Mouse (Mus musculus) R1 (cell line): ENCODE measurements around the gene Supt4a.
A peak's percentile ranks its signal among the peaks of the same experiment; 100 is the strongest.

Source experiments
- DNase-seq: peaks from one replicate; pipeline ENCODE4 v3.0.0-alpha.2; 2018; ENCODE audit warnings: low read depth, low spot score

The Supt4a gene

GRCm38 (mm10) chr11:87725515-87725914, 11.8 kb upstream of the Supt4a start:
- no peak for DNase-seq

GRCm38 (mm10) chr11:87725964-87726562, 11.3 kb upstream of the Supt4a start:
- DNase-seq = no peak

- DNase-seq = no peak
Measured at GRCm38 (mm10) chr11:87727021-87727420, 10.3 kb upstream of the Supt4a start.

- DNase-seq = no peak
Measured at GRCm38 (mm10) chr11:87727471-87727870, 9.9 kb upstream of the Supt4a start.

- no peak for DNase-seq
Measured at GRCm38 (mm10) chr11:87728850-87729592, 8.3 kb upstream of the Supt4a start.

GRCm38 (mm10) chr11:87729593-87730185, 7.7 kb upstream of the Supt4a start:
- no peak for DNase-seq

GRCm38 (mm10) chr11:87730652-87731310, 6.6 kb upstream of the Supt4a start:
- peak; percentile 56 for DNase-seq

GRCm38 (mm10) chr11:87734346-87734745, 3.0 kb upstream of the Supt4a start:
- no peak for DNase-seq

- DNase-seq = no peak
Measured at GRCm38 (mm10) chr11:87735691-87736090, 1.7 kb upstream of the Supt4a start.

- DNase-seq = peak; percentile 89
Measured at GRCm38 (mm10) chr11:87736647-87737134, 661 bp upstream of the Supt4a start.

GRCm38 (mm10) chr11:87743691-87744090, 6.3 kb downstream of the Supt4a start:
- no peak for DNase-seq

- no peak for DNase-seq
Measured at GRCm38 (mm10) chr11:87744964-87745363, 7.6 kb downstream of the Supt4a start.

- DNase-seq = no peak
Measured at GRCm38 (mm10) chr11:87745632-87746555, 8.5 kb downstream of the Supt4a start.

GRCm38 (mm10) chr11:87747312-87747711, 10.0 kb downstream of the Supt4a start:
- DNase-seq = no peak

- DNase-seq = no peak
Measured at GRCm38 (mm10) chr11:87747716-87748115, 10.4 kb downstream of the Supt4a start.

- DNase-seq = peak; percentile 91
Measured at GRCm38 (mm10) chr11:87748132-87749119, 11.1 kb downstream of the Supt4a start.

GRCm38 (mm10) chr11:87749192-87750042, 12.1 kb downstream of the Supt4a start:
- DNase-seq = peak; percentile 91

- no peak for DNase-seq
Measured at GRCm38 (mm10) chr11:87750043-87750421, 12.7 kb downstream of the Supt4a start.

GRCm38 (mm10) chr11:87750521-87750920, 13.2 kb downstream of the Supt4a start:
- no peak for DNase-seq
